Mouse (Mus musculus): Measurements from ENCODE around the gene Antxr2.

DNA sequence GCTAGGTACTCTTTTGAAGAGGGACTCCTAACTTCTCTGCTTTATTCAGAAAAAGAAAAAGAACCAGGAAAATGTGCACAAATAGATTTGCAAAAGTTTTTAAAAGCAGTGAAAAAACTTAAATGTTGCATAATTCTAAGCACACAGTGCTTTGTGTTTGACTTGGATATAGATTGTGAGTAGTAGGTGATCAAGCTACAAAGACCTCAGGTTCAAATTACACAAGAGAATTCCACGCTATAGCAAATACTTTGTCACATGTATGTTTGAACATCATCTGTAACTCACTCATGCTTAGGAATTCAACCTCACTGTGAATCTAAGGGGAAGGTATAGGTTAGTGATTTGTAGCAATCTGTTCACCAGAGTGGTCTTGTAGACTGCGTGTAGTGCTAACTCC lies 153.9 kb downstream of the Antxr2 start:
- no peak for TF ChIP-seq POLR2AphosphoS2 (IDR thresholded peaks at IDR 0.05; ENCODE audit: low read depth, low read length)
- no peak for TF ChIP-seq UBTF (IDR thresholded peaks at IDR 0.05; ENCODE audit: low read depth, low read length)
- TF ChIP-seq CTCF (conservative IDR thresholded peaks at IDR 0.05 in 1 of 2, IDR thresholded peaks at IDR 0.05 in 1 of 2; ENCODE audit: low read depth in 2 of 2, low read length in 2 of 2): no peak
- TF ChIP-seq KAT2A (IDR thresholded peaks at IDR 0.05; ENCODE audit: insufficient replicate concordance, low read length): no peak
- TF ChIP-seq POLR2A (IDR thresholded peaks at IDR 0.05; ENCODE audit: low read depth, low read length): no peak
- no peak for TF ChIP-seq MXI1 (IDR thresholded peaks at IDR 0.05; ENCODE audit: low read depth, low read length)
- no peak for TF ChIP-seq SIN3A (IDR thresholded peaks at IDR 0.05; ENCODE audit: low read length)

Data from CH12.LX (cell line).